Mouse (Mus musculus): ENCODE data around the gene Tor2a. TPM values are rescaled to one million over a fixed set of nuclear protein-coding genes. Genes with fewer than 3 reads are reported as not detected.

Gene Tor2a
- polyA plus RNA-seq, 1 experiment from 2014 or later: 63.2 TPM

- no peak overlapping the region for H3K9ac ChIP-seq (replicated peaks)
- no peak overlapping the region for H3K27ac ChIP-seq (replicated peaks)
- 0 out of 2 replicates have a peak, but pooled peaks cover 2% of the 10 kb centered on the region for H3K27me3 ChIP-seq
- no peaks in the 10 kb centered on the region for H3K36me3 ChIP-seq
- peaks cover 14% of the 10 kb centered on the region for H3K4me1 ChIP-seq
- 30% methylated on average over 12 of the region's 12 CpGs for WGBS
- ATAC-seq (replicated peaks): no peak
- no peak overlapping the region for H3K4me3 ChIP-seq
- H3K9me3 ChIP-seq: no peaks in the 10 kb centered on the region
- no peak overlapping the region for H3K4me2 ChIP-seq (replicated peaks)
These were observed 14.9 kb downstream of the Tor2a start for GRCm38 (mm10) chr2:32771886-32772285.

GRCm38 (mm10) chr2:32772626-32773279, 15.7 kb downstream of the Tor2a start:
- Histone ChIP-seq H3K27me3 (0 out of 2 replicates have a peak, but pooled peaks cover 2% of the 10 kb centered on the region), H3K4me3 (no peak overlapping the region), H3K4me2 (replicated peaks) (no peak overlapping the region), H3K9me3 (no peaks in the 10 kb centered on the region), H3K27ac (replicated peaks) (no peak overlapping the region), H3K36me3 (no peaks in the 10 kb centered on the region), H3K9ac (replicated peaks) (no peak overlapping the region), H3K4me1 (peaks cover 14% of the 10 kb centered on the region)
- no peak for ATAC-seq (replicated peaks)
- 89% methylated on average over 8 of the region's 8 CpGs for WGBS

- Histone ChIP-seq H3K9ac (replicated peaks) (peak within 1 kb of the TSS; percentile 52), H3K27ac (replicated peaks) (peak within 1 kb of the TSS; percentile 71), H3K36me3 (no peaks in the 10 kb centered on the region), H3K27me3 (0 out of 2 replicates have a peak, but pooled peaks cover 2% of the 10 kb centered on the region), H3K9me3 (no peaks in the 10 kb centered on the region), H3K4me3 (peak within 1 kb of the TSS; percentile 79), H3K4me1 (peaks cover 14% of the 10 kb centered on the region), H3K4me2 (replicated peaks) (peak within 1 kb of the TSS; percentile 83)
- under 1% methylated on average over 46 of the region's 46 CpGs for WGBS
- ATAC-seq (replicated peaks): peak; percentile 98
These were observed 18.5 kb downstream of the Tor2a start, which contains the start of the genes Ttc16 and Ptrh1 for GRCm38 (mm10) chr2:32775359-32776074. Gene Ttc16 (minus strand): TSS chr2:32775633. Gene Ptrh1 (plus strand): TSS chr2:32775786.

GRCm38 (mm10) chr2:32776192-32776591, 19.2 kb downstream of the Tor2a start:
- peaks cover 14% of the 10 kb centered on the region for H3K4me1 ChIP-seq
- no peak overlapping the region for H3K27ac ChIP-seq (replicated peaks)
- 0 out of 2 replicates have a peak overlapping the region, but pooled peaks have one; percentile 13 for H3K9ac ChIP-seq (replicated peaks)
- peak overlapping the region; percentile 83 for H3K4me2 ChIP-seq (replicated peaks)
- 23% methylated on average over 22 of the region's 22 CpGs for WGBS
- peak; percentile 1; the same call in 1 of the 2 replicates for ATAC-seq (replicated peaks)
- no peaks in the 10 kb centered on the region for H3K36me3 ChIP-seq
- peak overlapping the region; percentile 79 for H3K4me3 ChIP-seq
- H3K27me3 ChIP-seq: 0 out of 2 replicates have a peak, but pooled peaks cover 2% of the 10 kb centered on the region
- no peaks in the 10 kb centered on the region for H3K9me3 ChIP-seq

- Histone ChIP-seq H3K36me3 (no peaks in the 10 kb centered on the region), H3K4me2 (replicated peaks) (no peak overlapping the region), H3K4me1 (peaks cover 14% of the 10 kb centered on the region), H3K27me3 (0 out of 2 replicates have a peak, but pooled peaks cover 2% of the 10 kb centered on the region), H3K9ac (replicated peaks) (no peak overlapping the region), H3K27ac (replicated peaks) (no peak overlapping the region), H3K9me3 (no peaks in the 10 kb centered on the region), H3K4me3 (no peak overlapping the region)
- no peak for ATAC-seq (replicated peaks)
- 91% methylated on average over 6 of the region's 6 CpGs for WGBS
These were observed 21.0 kb downstream of the Tor2a start for GRCm38 (mm10) chr2:32778081-32778480.

- peaks cover 14% of the 10 kb centered on the region for H3K4me1 ChIP-seq
- ATAC-seq (replicated peaks): no peak
- WGBS: 14% methylated on average over 8 of the region's 8 CpGs
- no peaks in the 10 kb centered on the region for H3K36me3 ChIP-seq
- no peak overlapping the region for H3K9ac ChIP-seq (replicated peaks)
- no peak overlapping the region for H3K4me2 ChIP-seq (replicated peaks)
- no peak overlapping the region for H3K4me3 ChIP-seq
- H3K9me3 ChIP-seq: no peaks in the 10 kb centered on the region
- 0 out of 2 replicates have a peak, but pooled peaks cover 2% of the 10 kb centered on the region for H3K27me3 ChIP-seq
- H3K27ac ChIP-seq (replicated peaks): no peak overlapping the region
These were observed 22.1 kb downstream of the Tor2a start for GRCm38 (mm10) chr2:32779131-32779530.

- 0 out of 2 replicates have a peak, but pooled peaks cover 2% of the 10 kb centered on the region for H3K27me3 ChIP-seq
- H3K4me1 ChIP-seq: peaks cover 14% of the 10 kb centered on the region
- no peaks in the 10 kb centered on the region for H3K9me3 ChIP-seq
- WGBS: 91% methylated on average over 6 of the region's 6 CpGs
- H3K4me2 ChIP-seq (replicated peaks): no peak overlapping the region
- no peak overlapping the region for H3K4me3 ChIP-seq
- ATAC-seq (replicated peaks): no peak
- H3K36me3 ChIP-seq: no peaks in the 10 kb centered on the region
- H3K27ac ChIP-seq (replicated peaks): no peak overlapping the region
- no peak overlapping the region for H3K9ac ChIP-seq (replicated peaks)
These were observed 22.7 kb downstream of the Tor2a start for GRCm38 (mm10) chr2:32779714-32780113.

- no peak for ATAC-seq (replicated peaks)
- no peaks in the 10 kb centered on the region for H3K4me1 ChIP-seq
These were observed 24.7 kb downstream of the Tor2a start for GRCm38 (mm10) chr2:32781710-32782109.

GRCm38 (mm10) chr2:32784048-32784681, 27.1 kb downstream of the Tor2a start, which contains the start of gene Cfap157:
Gene Cfap157 (minus strand): TSS chr2:32784428.
- H3K4me1 ChIP-seq: no peaks in the 10 kb centered on the region
- no peak within 1 kb of the TSS for H3K4me3 ChIP-seq
- no peak for ATAC-seq (replicated peaks)
- H3K9ac ChIP-seq (replicated peaks): no peak within 1 kb of the TSS
- no peak within 1 kb of the TSS for H3K4me2 ChIP-seq (replicated peaks)
- H3K9me3 ChIP-seq: no peaks in the 10 kb centered on the region
- no peak within 1 kb of the TSS for H3K27ac ChIP-seq (replicated peaks)
- H3K36me3 ChIP-seq: peaks cover 2% of the 10 kb centered on the region; the same call in 1 of the 2 replicates
- H3K27me3 ChIP-seq: no peaks in the 10 kb centered on the region
- WGBS: 76% methylated on average over 4 of the region's 4 CpGs

More at GRCm38 (mm10) chr2:32781710-32782109, 24.7 kb downstream of the Tor2a start:
- no peaks in the 10 kb centered on the region for H3K27me3 ChIP-seq
- no peaks in the 10 kb centered on the region for H3K36me3 ChIP-seq
- H3K9me3 ChIP-seq: no peaks in the 10 kb centered on the region
- H3K4me3 ChIP-seq: no peak overlapping the region
- H3K9ac ChIP-seq (replicated peaks): no peak overlapping the region
- no peak overlapping the region for H3K4me2 ChIP-seq (replicated peaks)
- 81% methylated on average over 6 of the region's 6 CpGs for WGBS
- H3K27ac ChIP-seq (replicated peaks): no peak overlapping the region

- H3K36me3 ChIP-seq: peaks cover 8% of the 10 kb centered on the region; the same call in 1 of the 2 replicates
- no peak overlapping the region for H3K9ac ChIP-seq (replicated peaks)
- WGBS: 61% methylated on average over 6 of the region's 6 CpGs
- H3K27me3 ChIP-seq: no peaks in the 10 kb centered on the region
- no peak for ATAC-seq (replicated peaks)
- H3K27ac ChIP-seq (replicated peaks): no peak overlapping the region
- no peaks in the 10 kb centered on the region for H3K9me3 ChIP-seq
- H3K4me1 ChIP-seq: no peaks in the 10 kb centered on the region
- H3K4me2 ChIP-seq (replicated peaks): no peak overlapping the region
- H3K4me3 ChIP-seq: no peak overlapping the region
These were observed 30.1 kb downstream of the Tor2a start for GRCm38 (mm10) chr2:32787176-32787575.

- Histone ChIP-seq H3K4me2 (replicated peaks) (no peak overlapping the region), H3K9ac (replicated peaks) (no peak overlapping the region), H3K27ac (replicated peaks) (no peak overlapping the region), H3K36me3 (peaks cover 12% of the 10 kb centered on the region; the same call in 1 of the 2 replicates), H3K4me3 (no peak overlapping the region), H3K4me1 (no peaks in the 10 kb centered on the region), H3K27me3 (no peaks in the 10 kb centered on the region), H3K9me3 (no peaks in the 10 kb centered on the region)
- ATAC-seq (replicated peaks): no peak
- 62% methylated on average over 2 of the region's 2 CpGs for WGBS
These were observed 31.5 kb downstream of the Tor2a start for GRCm38 (mm10) chr2:32788581-32788980.

- 70% methylated on average over 6 of the region's 6 CpGs for WGBS
- Histone ChIP-seq H3K4me3 (no peak overlapping the region), H3K4me2 (replicated peaks) (no peak overlapping the region), H3K9me3 (no peaks in the 10 kb centered on the region), H3K27me3 (no peaks in the 10 kb centered on the region), H3K4me1 (no peaks in the 10 kb centered on the region), H3K9ac (replicated peaks) (no peak overlapping the region), H3K27ac (replicated peaks) (0 out of 2 replicates have a peak overlapping the region, but pooled peaks have one; percentile 16), H3K36me3 (peaks cover 35% of the 10 kb centered on the region)
- no peak for ATAC-seq (replicated peaks)
These were observed 34.3 kb downstream of the Tor2a start for GRCm38 (mm10) chr2:32791297-32791696.
